Comparison of ENCODE assay signal across 22 mouse cellular contexts in the genomic region with DNA sequence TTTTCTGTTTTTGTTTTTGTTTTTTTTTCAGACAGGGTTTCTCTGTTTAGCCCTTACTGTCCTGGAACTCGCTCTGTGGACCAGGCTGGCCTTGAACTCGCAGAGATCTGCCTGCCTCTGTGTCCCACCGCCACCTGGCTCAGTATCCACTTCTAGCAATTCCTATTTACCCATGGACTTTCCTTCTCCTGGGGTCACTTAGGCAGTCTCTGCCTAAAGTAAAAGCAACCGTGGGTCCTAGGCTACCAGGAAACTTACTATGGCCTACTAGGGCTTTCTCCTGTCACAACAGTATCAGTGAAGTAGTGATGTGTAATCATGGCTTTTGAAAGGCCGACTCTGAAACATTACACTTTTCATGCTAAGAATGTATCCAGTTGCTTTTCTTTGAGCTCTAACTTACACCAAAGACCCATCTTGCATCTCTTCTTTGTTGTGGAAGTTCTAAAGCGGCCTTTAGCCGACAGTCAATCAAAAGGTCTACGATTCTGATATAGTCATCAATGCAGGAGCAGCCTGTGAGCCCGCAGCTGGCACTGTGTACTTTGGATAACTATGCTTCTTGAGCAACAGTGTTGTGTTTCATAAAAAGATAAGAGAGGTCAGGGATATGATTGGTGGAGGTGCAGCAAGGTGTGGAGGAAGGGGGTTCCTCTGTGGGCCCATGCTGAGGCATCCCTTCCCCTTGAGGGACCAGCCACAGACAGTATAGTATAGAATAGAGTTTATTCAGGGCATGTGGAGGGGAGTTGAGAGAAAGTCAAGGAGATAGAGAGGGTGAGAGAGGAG. TPM values are rescaled to one million over a fixed set of nuclear protein-coding genes. Genes with fewer than 3 reads are reported as not detected.
"Had no signal": no experiment of that assay in that cellular context is flagged by ENCODE, and none has a peak within 500 bp of the region (broad histone marks: within the 10 kb centered on the region; RNA-seq: fewer than 3 reads in every experiment).

No protein-coding gene starts in this region.

- H3K4me3 ChIP-seq: left cerebral cortex, adult 2 months; limb, embryonic 10.5 days; liver, embryonic 13.5 days; lung, embryonic 15.5 days; megakaryocyte, embryonic 14.5 days; midbrain, embryonic 12.5 days; stomach, embryonic 15.5 days had no signal

- H3K36me3 ChIP-seq: limb, embryonic 10.5 days; liver, embryonic 13.5 days; lung, embryonic 15.5 days; midbrain, embryonic 12.5 days; stomach, embryonic 15.5 days had no signal

- H3K9ac ChIP-seq: liver, embryonic 13.5 days; liver, postnatal 0 days; lung, embryonic 15.5 days; midbrain, embryonic 12.5 days; stomach, embryonic 15.5 days had no signal

- H3K27ac ChIP-seq: left cerebral cortex, adult 2 months; limb, embryonic 10.5 days; liver, embryonic 13.5 days; lung, embryonic 15.5 days; macrophage; midbrain, embryonic 12.5 days; stomach, embryonic 15.5 days had no signal

- DNase-seq: kidney, postnatal 25 days; liver, embryonic 13.5 days; liver, postnatal 0 days; lung, postnatal 14 days; right cerebral cortex, postnatal 14 days; thymus, postnatal 36 days had no signal

- ATAC-seq: liver, postnatal 0 days had no signal

- H3K27me3 ChIP-seq: liver, embryonic 13.5 days; lung, embryonic 15.5 days; midbrain, embryonic 12.5 days; stomach, embryonic 15.5 days had no signal

- H3K9me3 ChIP-seq: limb, embryonic 10.5 days; liver, embryonic 13.5 days; lung, embryonic 15.5 days; midbrain, embryonic 12.5 days; stomach, embryonic 15.5 days had no signal

- H3K4me2 ChIP-seq: liver, embryonic 13.5 days; lung, embryonic 15.5 days; midbrain, embryonic 12.5 days; stomach, embryonic 15.5 days had no signal

RNA-seq across cellular contexts. Expression of a gene that starts 12.9 kb away (rescaled TPM):
- polyA plus RNA-seq: macrophage; spleen, adult 2 months had no signal

RNA-seq across cellular contexts. Expression of a gene that starts 30.6 kb away (rescaled TPM):
- total RNA-seq: layer of hippocampus, postnatal 25 days; left cerebral cortex, adult 2 months; left cerebral cortex, postnatal 14 days; midbrain, postnatal 0 days had no signal
- polyA plus RNA-seq: kidney, embryonic 16.5 days; limb, embryonic 10.5 days; limb, embryonic 14.5 days; liver, embryonic 13.5 days; liver, postnatal 0 days; lung, embryonic 15.5 days; macrophage; midbrain, embryonic 12.5 days; midbrain, postnatal 0 days; neural tube, embryonic 14.5 days; spleen, adult 2 months; stomach, embryonic 15.5 days; testis, adult 2 months; thymus, postnatal 0 days had no signal

RNA-seq across cellular contexts. Expression of a gene that starts 40.6 kb away (rescaled TPM):
- polyA plus RNA-seq: macrophage had no signal
